Mouse (Mus musculus): ENCODE results near the gene Zfp664. TPM values are rescaled to one million over a fixed set of nuclear protein-coding genes. Genes with fewer than 3 reads are reported as not detected.

Gene Zfp664
- total and polyA plus RNA-seq, 2 experiments from 2014 or later = 29.2 to 50.2 TPM

DNA sequence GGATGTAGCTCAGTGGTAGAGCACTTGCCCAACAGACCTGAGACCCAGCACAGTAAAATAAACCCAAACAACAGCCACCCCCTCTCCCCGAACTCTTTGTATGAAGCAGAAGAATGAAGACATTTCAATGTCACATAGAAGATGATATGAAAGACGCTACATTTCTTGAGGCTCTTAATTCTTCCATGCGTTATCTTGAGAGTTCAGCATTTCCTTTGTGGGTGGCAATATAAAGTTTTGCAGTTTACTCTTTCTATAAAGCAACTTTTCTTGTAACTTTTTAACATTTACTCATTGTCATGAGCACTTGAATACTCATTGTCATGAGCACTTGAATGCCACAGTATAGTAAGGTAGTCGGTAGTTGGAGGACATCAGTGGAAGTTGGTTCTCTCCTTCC is 8.3 kb upstream of the Zfp664 start:
- Histone ChIP-seq H3K4me1 (ENCODE audit: insufficient read depth, low read length) (no peaks in the 10 kb centered on the region), H3K4me2 (ENCODE audit: low read depth, low read length, poor library complexity, severe bottlenecking) (no peak overlapping the region), H3K9me3 (ENCODE audit: low read length) (no peaks in the 10 kb centered on the region), H3K36me3 (ENCODE audit: insufficient read depth, low read length) (no peaks in the 10 kb centered on the region), H3K4me3 (ENCODE audit: low read depth, low read length) (no peak overlapping the region), H3K27me3 (ENCODE audit: insufficient read depth, low read length) (no peaks in the 10 kb centered on the region), H3K9ac (replicated peaks; ENCODE audit: low read length, poor library complexity, severe bottlenecking) (no peak overlapping the region), H3K27ac (ENCODE audit: low read depth, low read length) (no peak overlapping the region)
- ATAC-seq (ENCODE audit: low FRiP score) = no peak
- WGBS = 91% methylated on average over 4 of the region's 4 CpGs
- no peak for DNase-seq (ENCODE audit: low spot score)
- TF ChIP-seq CTCF (IDR thresholded peaks at IDR 0.05) = no peak

DNA sequence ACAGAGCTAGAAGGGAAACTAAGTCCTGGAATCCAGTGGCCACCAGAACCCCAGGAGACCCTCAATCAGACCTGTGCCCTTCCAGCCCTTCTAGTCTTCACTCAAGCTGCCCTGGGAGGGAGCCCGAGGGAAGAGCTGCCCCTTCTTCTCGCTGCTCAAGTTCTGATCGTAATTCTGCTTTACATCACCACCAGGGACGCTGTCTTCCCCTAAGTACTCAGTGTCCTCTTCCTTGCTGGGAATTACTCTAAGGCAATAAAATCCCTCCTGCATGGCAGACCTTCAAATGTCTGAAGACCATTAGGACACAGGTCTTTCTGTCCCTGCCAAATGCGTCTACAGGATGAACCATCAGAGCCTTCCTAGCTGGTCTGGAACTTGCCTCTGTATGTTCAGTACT is 2.5 kb upstream of the Zfp664 start:
- DNase-seq (ENCODE audit: low spot score) = peak; percentile 46
- no peaks in the 10 kb centered on the region for H3K9me3 ChIP-seq (ENCODE audit: low read length)
- H3K9ac ChIP-seq (replicated peaks; ENCODE audit: low read length, poor library complexity, severe bottlenecking) = no peak overlapping the region
- H3K27ac ChIP-seq (ENCODE audit: low read depth, low read length) = no peak overlapping the region
- 11% methylated on average over 5 of the region's 5 CpGs for WGBS
- H3K4me1 ChIP-seq (ENCODE audit: insufficient read depth, low read length) = peaks cover 12% of the 10 kb centered on the region; the same call in 1 of the 2 replicates
- H3K36me3 ChIP-seq (ENCODE audit: insufficient read depth, low read length) = no peaks in the 10 kb centered on the region
- peak overlapping the region; percentile 99; the same call in 1 of the 2 replicates for H3K4me3 ChIP-seq (ENCODE audit: low read depth, low read length)
- ATAC-seq (ENCODE audit: low FRiP score) = no peak
- no peaks in the 10 kb centered on the region for H3K27me3 ChIP-seq (ENCODE audit: insufficient read depth, low read length)
- peak overlapping the region; percentile 73 for H3K4me2 ChIP-seq (ENCODE audit: low read depth, low read length, poor library complexity, severe bottlenecking)
- peak; percentile 81 for TF ChIP-seq CTCF (IDR thresholded peaks at IDR 0.05)

DNA sequence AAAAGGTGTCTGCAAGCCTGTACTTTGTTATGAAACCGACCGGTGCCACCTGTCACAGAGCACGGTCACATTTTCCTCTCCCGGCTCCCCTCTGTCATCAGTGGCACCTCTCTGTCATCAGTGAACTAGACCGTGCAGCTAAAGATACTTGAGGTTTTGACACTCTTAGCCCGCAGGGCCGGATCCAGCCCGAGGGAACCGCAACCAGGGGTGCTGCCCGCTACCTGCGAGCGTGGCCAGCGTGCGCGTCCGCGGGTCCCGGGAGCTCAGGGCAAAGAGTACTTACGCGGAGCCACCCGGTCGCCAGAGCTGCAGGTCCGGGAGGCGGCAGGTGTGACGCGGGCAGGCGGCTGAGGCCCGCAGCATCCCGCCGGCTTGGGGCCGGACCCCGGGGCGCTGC is 1.0 kb upstream of the Zfp664 start:
- no peak for TF ChIP-seq CTCF (IDR thresholded peaks at IDR 0.05)

DNA sequence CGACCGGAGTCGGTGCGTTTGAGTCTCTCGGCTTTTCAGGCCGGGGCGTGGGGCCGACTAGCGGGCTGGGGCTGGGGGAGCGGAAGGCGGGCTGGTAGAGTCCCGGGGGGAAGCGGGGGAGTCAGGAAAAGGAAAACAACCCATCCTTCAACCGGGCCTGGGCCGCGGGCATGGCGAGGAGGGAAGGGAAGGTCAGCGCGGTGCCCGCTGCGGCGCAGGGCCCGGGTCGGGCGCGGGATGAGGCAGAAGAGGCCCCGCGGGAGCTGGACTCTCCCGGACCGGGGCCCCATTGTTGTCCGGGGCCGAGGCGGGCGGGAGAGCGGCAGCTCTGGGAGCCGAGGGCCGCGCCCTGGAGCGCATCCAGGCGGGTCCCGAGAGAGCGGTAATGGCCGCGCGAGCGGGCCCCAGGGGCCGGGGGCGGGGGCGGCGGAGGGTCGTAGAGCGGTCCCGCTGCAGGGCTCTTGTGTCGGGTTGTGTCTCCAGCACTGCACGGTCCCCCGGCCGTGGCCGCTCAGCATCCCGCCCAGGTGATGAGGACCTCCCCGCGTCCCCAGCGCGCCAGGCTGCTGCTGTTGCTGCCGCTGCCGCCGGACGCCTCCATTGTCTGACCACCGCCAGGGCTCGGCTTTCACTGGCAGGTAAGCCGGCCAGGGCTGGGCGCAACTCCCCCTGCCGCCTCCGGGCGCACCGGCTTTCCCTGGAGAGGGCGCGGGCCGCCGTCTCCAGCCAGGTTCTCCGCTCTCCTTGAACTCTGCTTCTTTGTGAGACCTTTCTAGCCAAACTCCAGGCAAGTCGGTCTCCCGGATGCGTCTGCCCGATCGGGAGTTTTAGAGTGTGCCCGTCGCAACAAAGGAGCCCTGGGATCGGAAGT is 615 bp downstream of the Zfp664 start:
- peak overlapping the region; percentile 88 for H3K27ac ChIP-seq (ENCODE audit: low read depth, low read length)
- ATAC-seq (ENCODE audit: low FRiP score) (no peak; the same call in 1 of the 2 replicates), DNase-seq (ENCODE audit: low spot score) (no peak)
- no peaks in the 10 kb centered on the region for H3K9me3 ChIP-seq (ENCODE audit: low read length)
- peak; percentile 24 for TF ChIP-seq CTCF (IDR thresholded peaks at IDR 0.05)
- H3K4me3 ChIP-seq (ENCODE audit: low read depth, low read length) = peak overlapping the region; percentile 99
- H3K9ac ChIP-seq (replicated peaks; ENCODE audit: low read length, poor library complexity, severe bottlenecking) = peak overlapping the region; percentile 91
- peaks cover 2% of the 10 kb centered on the region; the same call in 1 of the 2 replicates for H3K36me3 ChIP-seq (ENCODE audit: insufficient read depth, low read length)
- H3K4me1 ChIP-seq (ENCODE audit: insufficient read depth, low read length) = peaks cover 12% of the 10 kb centered on the region; the same call in 1 of the 2 replicates
- H3K27me3 ChIP-seq (ENCODE audit: insufficient read depth, low read length) = no peaks in the 10 kb centered on the region
- under 1% methylated on average over 63 of the region's 88 CpGs for WGBS
- peak overlapping the region; percentile 90 for H3K4me2 ChIP-seq (ENCODE audit: low read depth, low read length, poor library complexity, severe bottlenecking)

More for the DNA sequence above, 1.0 kb upstream of the Zfp664 start:
- H3K36me3 ChIP-seq (ENCODE audit: insufficient read depth, low read length) = peaks cover 2% of the 10 kb centered on the region; the same call in 1 of the 2 replicates
- H3K4me2 ChIP-seq (ENCODE audit: low read depth, low read length, poor library complexity, severe bottlenecking) = peak overlapping the region; percentile 73
- H3K4me1 ChIP-seq (ENCODE audit: insufficient read depth, low read length) = peaks cover 12% of the 10 kb centered on the region; the same call in 1 of the 2 replicates
- DNase-seq (ENCODE audit: low spot score) (peak; percentile 5), ATAC-seq (ENCODE audit: low FRiP score) (no peak)
- H3K27me3 ChIP-seq (ENCODE audit: insufficient read depth, low read length) = no peaks in the 10 kb centered on the region
- peak overlapping the region; percentile 90 for H3K27ac ChIP-seq (ENCODE audit: low read depth, low read length)
- peak overlapping the region; percentile 77 for H3K9ac ChIP-seq (replicated peaks; ENCODE audit: low read length, poor library complexity, severe bottlenecking)
- WGBS = under 1% methylated on average over 32 of the region's 33 CpGs
- no peaks in the 10 kb centered on the region for H3K9me3 ChIP-seq (ENCODE audit: low read length)
- H3K4me3 ChIP-seq (ENCODE audit: low read depth, low read length) = peak overlapping the region; percentile 99

DNA sequence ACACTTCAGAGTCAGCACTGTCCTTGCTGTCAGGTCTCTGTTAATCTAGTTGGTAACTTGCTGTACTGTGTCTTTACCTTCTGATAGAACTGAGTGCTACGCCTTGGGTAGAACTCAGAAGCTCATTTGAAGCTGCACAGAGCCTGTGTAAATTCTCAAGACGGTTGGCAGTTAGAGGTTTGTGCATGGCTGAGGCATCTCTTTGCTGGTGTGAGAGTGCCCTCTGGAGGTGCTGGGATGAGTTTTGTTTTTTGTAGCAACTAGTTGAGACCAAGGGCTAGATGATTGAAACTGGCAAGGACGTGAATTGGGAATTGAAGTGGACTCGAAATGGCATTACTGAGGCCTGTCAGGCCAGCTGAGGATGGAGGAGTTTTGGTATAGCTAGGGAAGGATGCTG is 6.5 kb downstream of the Zfp664 start:
- peak; percentile 83 for TF ChIP-seq CTCF (IDR thresholded peaks at IDR 0.05)
- Histone ChIP-seq H3K9ac (replicated peaks; ENCODE audit: low read length, poor library complexity, severe bottlenecking) (no peak overlapping the region), H3K36me3 (ENCODE audit: insufficient read depth, low read length) (peaks cover 2% of the 10 kb centered on the region; the same call in 1 of the 2 replicates), H3K4me2 (ENCODE audit: low read depth, low read length, poor library complexity, severe bottlenecking) (no peak overlapping the region), H3K27ac (ENCODE audit: low read depth, low read length) (no peak overlapping the region), H3K9me3 (ENCODE audit: low read length) (no peaks in the 10 kb centered on the region), H3K4me1 (ENCODE audit: insufficient read depth, low read length) (peaks cover 4% of the 10 kb centered on the region; the same call in 1 of the 2 replicates), H3K27me3 (ENCODE audit: insufficient read depth, low read length) (no peaks in the 10 kb centered on the region), H3K4me3 (ENCODE audit: low read depth, low read length) (no peak overlapping the region)
- WGBS = 30% methylated on average over 4 of the region's 4 CpGs
- DNase-seq (ENCODE audit: low spot score) = peak; percentile 81
- no peak for ATAC-seq (ENCODE audit: low FRiP score)

DNA sequence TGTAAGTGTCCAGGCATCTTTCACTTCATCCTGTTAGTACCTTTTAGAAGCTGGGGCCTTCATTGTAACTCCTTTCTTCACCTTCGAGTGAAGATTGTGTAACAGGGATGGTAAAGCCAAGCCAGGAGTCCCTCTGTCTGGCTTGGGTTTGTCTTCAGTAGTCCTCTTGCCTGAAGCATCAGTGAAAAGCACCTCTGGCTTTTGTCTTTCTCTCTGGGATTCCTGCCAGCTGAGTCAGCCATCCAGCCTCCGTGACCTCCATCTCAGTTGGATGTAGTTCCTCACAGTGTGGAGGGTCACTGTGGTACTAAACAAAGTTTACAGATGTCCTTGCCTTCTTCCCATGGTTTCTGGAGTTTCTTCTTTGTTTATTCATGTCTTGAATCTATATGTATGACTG is 9.5 kb downstream of the Zfp664 start:
- Histone ChIP-seq H3K4me1 (ENCODE audit: insufficient read depth, low read length) (no peaks in the 10 kb centered on the region; the same call in 1 of the 2 replicates), H3K9me3 (ENCODE audit: low read length) (no peaks in the 10 kb centered on the region), H3K4me2 (ENCODE audit: low read depth, low read length, poor library complexity, severe bottlenecking) (no peak overlapping the region), H3K27me3 (ENCODE audit: insufficient read depth, low read length) (no peaks in the 10 kb centered on the region), H3K4me3 (ENCODE audit: low read depth, low read length) (no peak overlapping the region), H3K27ac (ENCODE audit: low read depth, low read length) (no peak overlapping the region), H3K36me3 (ENCODE audit: insufficient read depth, low read length) (peaks cover 4% of the 10 kb centered on the region), H3K9ac (replicated peaks; ENCODE audit: low read length, poor library complexity, severe bottlenecking) (no peak overlapping the region)
- ATAC-seq (ENCODE audit: low FRiP score) (no peak), DNase-seq (ENCODE audit: low spot score) (no peak)
- no peak for TF ChIP-seq CTCF (IDR thresholded peaks at IDR 0.05)
- WGBS = 68% methylated on average over 2 of the region's 2 CpGs
